Mouse (Mus musculus): Measurements from ENCODE around the gene Klf13. TPM values are rescaled to one million over a fixed set of nuclear protein-coding genes. Genes with fewer than 3 reads are reported as not detected.

The Klf13 gene
- polyA plus RNA-seq, 1 experiment from 2014 or later: 18.8 TPM

DNA sequence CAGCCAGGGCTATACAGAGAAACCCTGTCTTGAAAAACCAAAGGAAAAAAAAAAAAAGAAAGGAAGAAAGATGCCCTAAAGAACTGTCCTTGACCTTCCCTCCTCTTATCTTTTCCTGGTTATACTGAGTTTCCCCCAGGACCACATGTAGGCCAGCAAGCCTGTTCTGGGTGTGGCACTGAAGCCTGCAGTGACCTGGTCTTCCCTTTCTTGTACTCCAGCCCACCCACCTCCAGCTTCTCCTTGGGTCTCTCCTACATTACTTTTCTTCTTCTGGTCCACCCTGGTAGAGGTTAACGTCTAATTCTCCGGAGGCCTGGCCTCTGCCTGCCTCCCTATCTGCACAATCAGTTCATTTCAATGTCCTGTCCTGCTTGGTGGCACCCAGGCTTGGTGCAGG lies 16.7 kb upstream of the Klf13 start:
- H3K9me3 ChIP-seq (replicated peaks; ENCODE audit: control insufficient read depth, low read length): no peaks in the 10 kb centered on the region
- H3K4me2 ChIP-seq: no peak overlapping the region
- H3K27me3 ChIP-seq (ENCODE audit: control insufficient read depth, insufficient read depth, low read length): 0 out of 2 replicates have a peak, but pooled peaks cover 6% of the 10 kb centered on the region
- 85% methylated on average over 2 of the region's 2 CpGs for WGBS (ENCODE audit: insufficient replicate concordance)
- H3K4me1 ChIP-seq (ENCODE audit: control insufficient read depth, insufficient read depth, low read length): no peaks in the 10 kb centered on the region; the same call in 1 of the 2 replicates
- ATAC-seq (replicated peaks; ENCODE audit: insufficient number of reproducible peaks, low FRiP score, low TSS enrichment): no peak
- H3K27ac ChIP-seq (ENCODE audit: low read depth, low read length): no peak overlapping the region
- no peak overlapping the region for H3K9ac ChIP-seq (ENCODE audit: low read depth, low read length)
- no peak overlapping the region for H3K4me3 ChIP-seq (ENCODE audit: low read depth, low read length)
- H3K36me3 ChIP-seq (ENCODE audit: control insufficient read depth, insufficient read depth, low read length): no peaks in the 10 kb centered on the region

DNA sequence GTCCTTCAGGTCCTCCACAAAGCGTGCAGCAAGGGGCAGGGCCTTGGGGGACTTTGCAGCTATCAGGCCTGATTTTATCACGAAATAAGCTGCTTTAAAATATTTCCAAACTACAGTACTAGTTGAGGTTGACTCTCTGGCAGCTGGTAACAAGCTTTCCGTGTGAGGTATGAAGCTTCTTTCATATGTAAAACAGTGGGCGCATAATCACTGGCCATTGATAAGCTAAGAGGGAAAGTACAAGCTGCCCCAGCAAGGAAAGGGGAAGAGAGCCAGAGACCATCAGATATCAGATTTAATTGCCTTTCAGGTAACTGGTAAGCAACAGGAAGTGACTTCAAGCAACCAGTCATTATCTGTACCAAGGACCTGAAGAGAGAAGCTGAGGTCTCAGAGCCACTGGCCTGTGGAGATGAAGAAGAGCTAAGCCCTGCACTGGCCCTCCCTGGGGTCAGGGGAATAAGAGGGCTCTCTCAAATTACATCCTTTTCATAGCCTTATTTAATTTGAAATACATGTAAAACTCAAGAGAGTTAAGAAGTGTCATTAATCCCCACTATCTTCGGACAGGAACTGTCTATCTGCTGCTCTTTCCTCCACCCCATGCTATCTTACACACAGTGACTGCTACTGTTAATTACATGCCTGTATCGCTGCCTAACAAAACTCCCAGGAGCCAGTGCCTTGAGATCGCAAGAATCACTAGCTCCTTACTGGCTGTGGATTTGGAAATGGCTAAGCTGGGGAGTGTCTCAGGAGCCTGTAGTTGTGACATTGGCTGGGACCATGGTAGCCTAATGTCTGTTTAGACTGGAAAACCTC lies 13.6 kb upstream of the Klf13 start:
- H3K4me2 ChIP-seq: no peak overlapping the region
- H3K9ac ChIP-seq (ENCODE audit: low read depth, low read length): no peak overlapping the region
- no peaks in the 10 kb centered on the region; the same call in 1 of the 2 replicates for H3K4me1 ChIP-seq (ENCODE audit: control insufficient read depth, insufficient read depth, low read length)
- no peak for ATAC-seq (replicated peaks; ENCODE audit: insufficient number of reproducible peaks, low FRiP score, low TSS enrichment)
- WGBS (ENCODE audit: insufficient replicate concordance): 52% methylated on average over 7 of the region's 7 CpGs
- 0 out of 2 replicates have a peak, but pooled peaks cover 2% of the 10 kb centered on the region for H3K27me3 ChIP-seq (ENCODE audit: control insufficient read depth, insufficient read depth, low read length)
- H3K36me3 ChIP-seq (ENCODE audit: control insufficient read depth, insufficient read depth, low read length): no peaks in the 10 kb centered on the region
- H3K4me3 ChIP-seq (ENCODE audit: low read depth, low read length): no peak overlapping the region
- H3K9me3 ChIP-seq (replicated peaks; ENCODE audit: control insufficient read depth, low read length): no peaks in the 10 kb centered on the region
- H3K27ac ChIP-seq (ENCODE audit: low read depth, low read length): no peak overlapping the region

DNA sequence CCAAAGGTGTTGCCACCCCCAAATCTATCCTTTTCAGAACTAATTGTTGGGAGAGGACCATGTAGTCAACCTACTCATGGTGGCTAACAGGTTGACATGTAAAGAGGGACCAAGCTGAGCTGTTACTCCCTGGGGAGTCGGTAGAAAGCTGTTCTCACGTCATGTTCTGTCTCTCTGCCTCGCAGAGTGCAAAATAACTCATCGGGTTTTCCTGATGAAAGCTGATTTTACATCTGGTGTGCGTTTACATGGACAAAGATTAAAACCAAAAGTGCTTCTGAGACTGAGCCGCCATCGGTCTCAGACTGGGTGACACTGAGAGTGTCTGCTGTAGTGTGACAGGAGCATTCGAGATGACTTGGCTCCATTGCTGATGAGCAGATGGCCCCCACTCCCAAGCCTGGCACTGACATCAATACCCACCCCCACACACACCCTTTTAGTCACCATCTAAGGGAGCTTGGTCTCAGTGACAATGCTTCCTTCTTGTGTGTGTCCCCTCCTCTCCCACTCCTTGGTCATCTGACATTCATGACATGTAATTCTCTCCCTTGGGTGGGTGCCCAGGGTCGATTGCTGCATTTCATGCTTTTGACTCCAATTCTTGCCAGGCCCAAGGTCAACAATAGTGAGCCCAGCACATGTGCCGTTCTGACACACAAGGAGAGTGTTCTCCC lies 12.4 kb upstream of the Klf13 start:
- no peaks in the 10 kb centered on the region; the same call in 1 of the 2 replicates for H3K4me1 ChIP-seq (ENCODE audit: control insufficient read depth, insufficient read depth, low read length)
- ATAC-seq (replicated peaks; ENCODE audit: insufficient number of reproducible peaks, low FRiP score, low TSS enrichment): no peak
- no peak overlapping the region for H3K9ac ChIP-seq (ENCODE audit: low read depth, low read length)
- H3K9me3 ChIP-seq (replicated peaks; ENCODE audit: control insufficient read depth, low read length): no peaks in the 10 kb centered on the region
- H3K27ac ChIP-seq (ENCODE audit: low read depth, low read length): no peak overlapping the region
- H3K4me3 ChIP-seq (ENCODE audit: low read depth, low read length): no peak overlapping the region
- H3K36me3 ChIP-seq (ENCODE audit: control insufficient read depth, insufficient read depth, low read length): no peaks in the 10 kb centered on the region
- H3K4me2 ChIP-seq: no peak overlapping the region
- WGBS (ENCODE audit: insufficient replicate concordance): 69% methylated on average over 10 of the region's 10 CpGs
- H3K27me3 ChIP-seq (ENCODE audit: control insufficient read depth, insufficient read depth, low read length): no peaks in the 10 kb centered on the region

DNA sequence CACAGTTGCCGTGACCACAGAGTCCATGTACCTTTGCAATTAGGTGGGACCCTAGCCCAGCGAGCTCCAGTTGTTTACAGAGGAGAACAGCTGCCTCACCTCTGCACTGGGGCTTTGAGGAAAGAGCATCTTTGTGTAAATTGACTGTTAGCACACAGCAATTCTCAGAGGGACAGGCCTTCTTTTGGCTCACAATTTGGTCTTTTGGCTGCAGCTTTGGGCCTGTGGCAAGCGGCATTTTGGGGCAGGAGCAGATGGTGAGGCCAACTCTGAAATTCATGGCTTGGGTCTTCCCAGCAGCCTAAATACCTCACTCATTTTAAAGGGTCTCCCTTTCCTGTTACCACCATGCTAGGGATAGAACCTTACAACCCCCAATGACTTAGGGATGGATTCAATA lies 10.5 kb upstream of the Klf13 start:
- no peaks in the 10 kb centered on the region for H3K27me3 ChIP-seq (ENCODE audit: control insufficient read depth, insufficient read depth, low read length)
- H3K4me1 ChIP-seq (ENCODE audit: control insufficient read depth, insufficient read depth, low read length): no peaks in the 10 kb centered on the region; the same call in 1 of the 2 replicates
- no peak overlapping the region for H3K4me2 ChIP-seq
- H3K9ac ChIP-seq (ENCODE audit: low read depth, low read length): no peak overlapping the region
- H3K4me3 ChIP-seq (ENCODE audit: low read depth, low read length): no peak overlapping the region
- H3K36me3 ChIP-seq (ENCODE audit: control insufficient read depth, insufficient read depth, low read length): no peaks in the 10 kb centered on the region
- no peak for ATAC-seq (replicated peaks; ENCODE audit: insufficient number of reproducible peaks, low FRiP score, low TSS enrichment)
- no peaks in the 10 kb centered on the region for H3K9me3 ChIP-seq (replicated peaks; ENCODE audit: control insufficient read depth, low read length)
- no peak overlapping the region for H3K27ac ChIP-seq (ENCODE audit: low read depth, low read length)
- WGBS (ENCODE audit: insufficient replicate concordance): 72% methylated on average over 3 of the region's 3 CpGs

DNA sequence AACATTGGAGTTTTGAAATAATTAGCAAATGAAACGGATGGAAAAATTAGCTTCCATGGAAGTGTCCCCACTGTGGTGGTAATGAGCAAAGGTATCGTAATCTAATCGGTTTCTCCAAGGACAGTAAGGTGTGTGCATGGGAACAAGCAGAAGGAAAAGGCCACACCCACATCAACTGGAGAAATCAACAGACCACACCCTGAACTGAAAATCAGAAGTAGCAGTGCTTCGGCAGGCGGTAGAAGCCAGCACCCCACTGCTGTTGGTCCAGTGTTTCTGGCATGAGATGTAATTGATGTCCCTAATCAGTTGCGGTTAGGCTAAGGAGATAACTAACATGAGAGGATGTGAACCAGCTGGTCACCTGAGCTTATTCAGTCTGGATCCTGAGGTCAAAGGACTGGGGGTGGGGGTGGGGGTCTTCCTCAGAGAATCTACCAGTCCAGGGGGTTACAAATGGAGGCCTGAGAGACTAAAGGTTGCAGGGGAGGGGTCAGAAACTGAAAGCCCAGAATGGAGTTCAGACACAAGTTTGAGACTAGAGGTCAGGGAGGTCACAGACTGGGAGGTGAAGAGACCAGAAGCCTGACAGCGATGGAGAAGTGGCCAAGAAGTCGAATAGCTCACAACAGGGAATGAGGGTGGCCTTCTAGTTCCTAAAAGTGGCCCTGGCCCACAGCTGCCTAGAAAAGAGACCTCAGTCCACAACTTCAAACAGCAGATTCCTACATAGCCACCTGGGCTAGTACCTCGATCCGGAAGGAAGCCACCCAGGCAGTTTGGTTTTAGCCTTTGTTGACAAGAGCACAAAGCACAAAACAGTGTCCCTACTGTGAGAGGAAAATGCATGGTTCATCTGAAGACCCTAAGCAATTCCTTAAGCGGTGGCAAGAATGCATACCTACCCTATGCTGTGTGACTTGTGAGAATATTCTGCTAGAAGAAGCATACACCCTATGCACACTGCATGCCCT lies 9.1 kb upstream of the Klf13 start:
- ATAC-seq (replicated peaks; ENCODE audit: insufficient number of reproducible peaks, low FRiP score, low TSS enrichment): no peak

DNA sequence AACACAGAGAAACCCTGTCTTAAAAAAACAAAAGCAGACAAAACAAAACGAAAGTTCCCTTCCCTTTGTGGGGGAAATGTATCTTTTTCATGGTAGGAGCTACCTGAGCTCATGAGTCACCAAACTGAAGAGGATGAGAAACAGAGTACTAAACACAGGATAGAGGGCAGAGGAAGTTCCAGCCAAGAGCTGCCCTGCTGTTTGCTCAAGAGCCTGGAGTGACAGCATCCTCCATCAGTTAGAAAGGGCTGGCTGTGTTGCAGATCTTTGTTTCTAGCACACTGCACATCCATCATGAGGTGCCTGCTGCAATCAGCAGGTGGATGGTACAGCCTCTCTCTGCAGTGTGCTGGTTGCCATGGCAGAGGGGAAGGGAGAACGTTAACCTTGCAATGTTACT lies 5.2 kb upstream of the Klf13 start:
- no peak for ATAC-seq (replicated peaks; ENCODE audit: insufficient number of reproducible peaks, low FRiP score, low TSS enrichment)
- Histone ChIP-seq H3K4me3 (ENCODE audit: low read depth, low read length) (no peak overlapping the region), H3K9ac (ENCODE audit: low read depth, low read length) (no peak overlapping the region), H3K9me3 (replicated peaks; ENCODE audit: control insufficient read depth, low read length) (no peaks in the 10 kb centered on the region), H3K4me2 (no peak overlapping the region), H3K36me3 (ENCODE audit: control insufficient read depth, insufficient read depth, low read length) (no peaks in the 10 kb centered on the region), H3K27me3 (ENCODE audit: control insufficient read depth, insufficient read depth, low read length) (no peaks in the 10 kb centered on the region), H3K27ac (ENCODE audit: low read depth, low read length) (no peak overlapping the region), H3K4me1 (ENCODE audit: control insufficient read depth, insufficient read depth, low read length) (peaks cover 3% of the 10 kb centered on the region)
- 45% methylated on average over 2 of the region's 2 CpGs for WGBS (ENCODE audit: insufficient replicate concordance)

More for the DNA sequence above, 9.1 kb upstream of the Klf13 start:
- H3K27ac ChIP-seq (ENCODE audit: low read depth, low read length): no peak overlapping the region
- no peak overlapping the region for H3K9ac ChIP-seq (ENCODE audit: low read depth, low read length)
- H3K4me2 ChIP-seq: no peak overlapping the region
- H3K4me3 ChIP-seq (ENCODE audit: low read depth, low read length): no peak overlapping the region
- WGBS (ENCODE audit: insufficient replicate concordance): 62% methylated on average over 11 of the region's 11 CpGs
- no peaks in the 10 kb centered on the region; the same call in 1 of the 2 replicates for H3K4me1 ChIP-seq (ENCODE audit: control insufficient read depth, insufficient read depth, low read length)
- H3K27me3 ChIP-seq (ENCODE audit: control insufficient read depth, insufficient read depth, low read length): no peaks in the 10 kb centered on the region
- no peaks in the 10 kb centered on the region for H3K9me3 ChIP-seq (replicated peaks; ENCODE audit: control insufficient read depth, low read length)
- no peaks in the 10 kb centered on the region for H3K36me3 ChIP-seq (ENCODE audit: control insufficient read depth, insufficient read depth, low read length)

DNA sequence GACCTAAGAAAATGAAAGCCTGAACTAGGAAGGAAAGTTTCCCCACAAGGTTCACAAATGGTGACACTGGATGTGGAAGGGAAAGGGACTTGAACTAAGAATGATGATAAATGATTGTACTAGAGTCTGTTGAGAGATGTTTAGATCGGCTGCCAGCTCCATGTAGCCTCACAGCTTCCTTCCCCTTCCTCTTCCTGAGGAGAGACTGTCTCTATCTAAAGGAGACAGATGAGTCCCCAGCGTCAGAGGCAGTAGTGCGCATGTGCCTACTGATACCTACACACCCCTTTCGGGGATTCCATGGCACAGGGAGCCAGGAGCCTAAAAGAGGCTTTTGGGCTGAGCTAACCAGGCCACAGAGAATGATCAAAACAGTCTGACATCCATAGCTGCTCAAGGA lies 2.8 kb upstream of the Klf13 start:
- Histone ChIP-seq H3K36me3 (ENCODE audit: control insufficient read depth, insufficient read depth, low read length) (no peaks in the 10 kb centered on the region), H3K9ac (ENCODE audit: low read depth, low read length) (no peak overlapping the region), H3K27ac (ENCODE audit: low read depth, low read length) (no peak overlapping the region), H3K4me2 (no peak overlapping the region), H3K9me3 (replicated peaks; ENCODE audit: control insufficient read depth, low read length) (no peaks in the 10 kb centered on the region), H3K4me3 (ENCODE audit: low read depth, low read length) (no peak overlapping the region), H3K4me1 (ENCODE audit: control insufficient read depth, insufficient read depth, low read length) (peaks cover 3% of the 10 kb centered on the region), H3K27me3 (ENCODE audit: control insufficient read depth, insufficient read depth, low read length) (no peaks in the 10 kb centered on the region)
- 57% methylated on average over 4 of the region's 4 CpGs for WGBS (ENCODE audit: insufficient replicate concordance)
- ATAC-seq (replicated peaks; ENCODE audit: insufficient number of reproducible peaks, low FRiP score, low TSS enrichment): no peak

DNA sequence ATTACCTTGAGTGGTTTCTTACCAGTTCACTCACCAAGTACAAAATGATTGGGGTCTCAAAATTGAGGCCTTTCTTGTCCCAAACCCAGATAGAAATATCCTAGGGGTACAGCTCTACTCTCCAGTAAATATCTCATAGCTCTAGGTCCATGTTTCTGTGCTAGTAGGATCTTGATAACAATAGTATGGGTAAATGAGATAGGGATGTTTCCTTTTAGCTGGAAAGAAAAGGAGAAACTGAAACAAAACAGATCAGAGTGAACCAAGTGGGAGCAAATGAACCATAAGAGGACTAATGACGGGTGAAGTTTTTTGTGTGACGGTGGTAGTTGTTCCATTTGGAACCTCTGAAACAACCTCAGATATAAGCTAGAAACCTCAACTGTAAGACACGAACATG lies 2.3 kb upstream of the Klf13 start:
- H3K36me3 ChIP-seq (ENCODE audit: control insufficient read depth, insufficient read depth, low read length): no peaks in the 10 kb centered on the region
- 72% methylated on average over 3 of the region's 3 CpGs for WGBS (ENCODE audit: insufficient replicate concordance)
- H3K4me1 ChIP-seq (ENCODE audit: control insufficient read depth, insufficient read depth, low read length): peaks cover 4% of the 10 kb centered on the region
- H3K27me3 ChIP-seq (ENCODE audit: control insufficient read depth, insufficient read depth, low read length): no peaks in the 10 kb centered on the region
- H3K9ac ChIP-seq (ENCODE audit: low read depth, low read length): no peak overlapping the region
- no peak overlapping the region for H3K27ac ChIP-seq (ENCODE audit: low read depth, low read length)
- no peaks in the 10 kb centered on the region for H3K9me3 ChIP-seq (replicated peaks; ENCODE audit: control insufficient read depth, low read length)
- ATAC-seq (replicated peaks; ENCODE audit: insufficient number of reproducible peaks, low FRiP score, low TSS enrichment): no peak
- no peak overlapping the region for H3K4me2 ChIP-seq
- H3K4me3 ChIP-seq (ENCODE audit: low read depth, low read length): no peak overlapping the region

All from heart, embryonic 11.5 days (tissue).